Mouse (Mus musculus): Measurements from ENCODE around the gene Gm20431. TPM values are rescaled to one million over a fixed set of nuclear protein-coding genes. Genes with fewer than 3 reads are reported as not detected.
A peak's percentile ranks its signal among the peaks of the same experiment; 100 is the strongest.

The Gm20431 gene
- polyA plus RNA-seq, 1 experiment from 2014 or later: 8.2 TPM

DNA sequence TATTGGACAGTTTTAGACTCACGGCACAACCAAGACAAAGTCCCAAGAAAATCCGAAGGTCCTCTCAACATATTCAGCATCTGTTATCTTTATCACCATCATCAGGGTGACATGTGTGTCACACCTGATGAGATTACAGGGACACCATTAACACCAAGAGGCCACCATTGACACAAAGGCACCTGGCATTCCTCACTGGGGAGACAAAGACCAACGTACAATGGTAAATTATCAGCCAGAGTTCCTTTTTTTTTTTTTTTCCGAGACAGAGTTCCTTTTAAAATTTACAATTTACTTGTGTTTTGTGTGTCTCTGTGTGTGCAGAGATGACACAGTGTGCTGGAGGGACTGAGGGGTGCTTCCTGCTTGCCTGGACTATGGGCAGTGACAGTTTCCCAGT, 8.1 kb upstream of the Gm20431 start:
- Histone ChIP-seq H3K4me3 (replicated peaks; ENCODE audit: low read length) (no peak overlapping the region), H3K27me3 (replicated peaks; ENCODE audit: control insufficient read depth, insufficient read depth, low read length) (no peaks in the 10 kb centered on the region), H3K36me3 (ENCODE audit: control insufficient read depth, insufficient read depth) (no peaks in the 10 kb centered on the region), H3K9me3 (ENCODE audit: control insufficient read depth, low read length) (no peaks in the 10 kb centered on the region), H3K4me2 (ENCODE audit: low read length) (no peak overlapping the region), H3K27ac (ENCODE audit: low read length) (no peak overlapping the region), H3K4me1 (replicated peaks; ENCODE audit: control insufficient read depth, insufficient read depth, low read length) (no peaks in the 10 kb centered on the region), H3K9ac (replicated peaks; ENCODE audit: low read depth, low read length) (no peak overlapping the region)
- ATAC-seq: no peak
- WGBS: 74% methylated on average over 4 of the region's 4 CpGs

DNA sequence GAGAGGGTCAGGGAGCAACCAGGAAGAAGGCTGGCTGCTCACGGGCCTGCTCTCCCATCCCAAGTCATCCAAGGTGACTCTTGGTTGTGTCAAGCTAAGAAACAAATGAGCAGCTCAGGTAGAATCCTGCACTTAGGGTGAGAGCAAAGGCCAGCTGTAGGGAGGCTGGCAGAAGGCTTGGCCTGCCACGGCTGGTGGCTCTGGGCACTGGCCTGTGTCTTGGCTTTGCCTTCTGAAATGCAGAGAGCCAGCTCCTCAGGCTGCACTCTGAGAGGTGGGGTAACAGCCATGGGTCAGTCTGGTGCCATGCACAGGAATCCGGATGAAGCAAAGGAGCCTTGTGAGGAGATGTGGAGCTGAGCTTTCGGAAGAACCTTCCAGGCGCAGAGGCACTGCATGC, 7.1 kb upstream of the Gm20431 start:
- H3K4me3 ChIP-seq (replicated peaks; ENCODE audit: low read length): no peak overlapping the region
- H3K4me2 ChIP-seq (ENCODE audit: low read length): no peak overlapping the region
- H3K27me3 ChIP-seq (replicated peaks; ENCODE audit: control insufficient read depth, insufficient read depth, low read length): no peaks in the 10 kb centered on the region
- H3K36me3 ChIP-seq (ENCODE audit: control insufficient read depth, insufficient read depth): no peaks in the 10 kb centered on the region
- no peak overlapping the region for H3K9ac ChIP-seq (replicated peaks; ENCODE audit: low read depth, low read length)
- no peaks in the 10 kb centered on the region for H3K4me1 ChIP-seq (replicated peaks; ENCODE audit: control insufficient read depth, insufficient read depth, low read length)
- H3K27ac ChIP-seq (ENCODE audit: low read length): no peak overlapping the region
- no peaks in the 10 kb centered on the region for H3K9me3 ChIP-seq (ENCODE audit: control insufficient read depth, low read length)
- WGBS: 87% methylated on average over 5 of the region's 5 CpGs
- no peak for ATAC-seq

DNA sequence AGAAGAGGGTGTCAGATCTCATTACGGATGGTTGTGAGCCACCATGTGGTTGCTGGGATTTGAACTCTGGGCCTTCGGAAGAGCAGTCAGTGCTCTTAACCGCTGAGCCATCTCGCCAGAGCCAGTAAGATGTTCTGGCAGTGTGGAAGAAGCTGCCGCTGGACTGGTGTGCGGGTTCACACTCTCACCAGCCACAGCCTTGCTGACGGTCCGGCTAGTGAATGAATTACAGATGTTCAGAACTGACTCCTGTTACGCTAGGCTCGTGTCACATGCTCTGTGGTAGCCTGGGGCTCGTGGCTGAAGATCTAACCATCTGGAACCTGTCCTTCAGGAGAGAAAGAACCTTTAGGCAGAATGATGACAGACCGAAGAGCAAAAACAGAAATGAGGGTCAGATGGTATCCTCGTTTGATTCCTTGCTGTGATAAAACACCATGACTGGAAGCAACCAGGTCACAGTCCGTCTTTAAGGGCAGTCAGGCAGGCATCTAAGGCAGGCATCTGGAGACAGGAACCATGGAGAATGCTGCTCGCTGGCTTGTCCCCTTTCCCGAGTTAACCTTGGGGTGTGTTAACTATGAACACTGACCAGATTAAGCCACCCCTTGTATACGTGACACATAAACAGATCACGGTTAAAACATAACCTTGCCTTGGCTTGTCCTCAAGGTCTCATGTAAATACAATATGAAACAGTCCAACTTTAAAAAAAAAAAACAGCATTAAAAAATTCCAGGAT, 4.8 kb upstream of the Gm20431 start:
- H3K27me3 ChIP-seq (replicated peaks; ENCODE audit: control insufficient read depth, insufficient read depth, low read length): peaks cover 2% of the 10 kb centered on the region; the same call in 1 of the 2 replicates
- no peak overlapping the region for H3K9ac ChIP-seq (replicated peaks; ENCODE audit: low read depth, low read length)
- H3K4me3 ChIP-seq (replicated peaks; ENCODE audit: low read length): no peak overlapping the region
- H3K9me3 ChIP-seq (ENCODE audit: control insufficient read depth, low read length): no peaks in the 10 kb centered on the region
- no peak overlapping the region for H3K27ac ChIP-seq (ENCODE audit: low read length)
- no peaks in the 10 kb centered on the region for H3K36me3 ChIP-seq (ENCODE audit: control insufficient read depth, insufficient read depth)
- WGBS: 86% methylated on average over 18 of the region's 18 CpGs
- no peak overlapping the region for H3K4me2 ChIP-seq (ENCODE audit: low read length)
- peaks cover 5% of the 10 kb centered on the region for H3K4me1 ChIP-seq (replicated peaks; ENCODE audit: control insufficient read depth, insufficient read depth, low read length)
- ATAC-seq: no peak

DNA sequence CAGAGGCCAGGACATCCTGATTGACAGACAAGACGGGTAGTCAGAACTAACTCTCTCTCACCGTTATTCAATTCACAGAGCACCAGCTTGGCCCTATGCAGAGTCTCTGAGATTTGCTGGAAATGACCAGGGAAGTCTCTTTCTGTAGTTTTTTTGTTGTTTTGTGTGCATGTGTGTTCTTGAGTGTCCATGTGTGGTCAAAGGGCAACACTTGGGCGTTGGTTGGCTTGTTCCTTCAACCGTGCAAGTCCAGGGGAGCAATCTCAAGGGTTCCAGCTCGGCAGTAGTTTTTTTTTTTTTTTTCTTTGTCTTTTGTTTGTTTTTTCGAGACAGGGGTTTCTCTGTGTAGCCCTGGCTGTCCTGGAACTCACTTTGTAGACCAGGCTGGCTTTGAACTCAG, 1.4 kb upstream of the Gm20431 start:
- 49% methylated on average over 6 of the region's 6 CpGs for WGBS
- ATAC-seq: no peak
- H3K4me1 ChIP-seq (replicated peaks; ENCODE audit: control insufficient read depth, insufficient read depth, low read length): peaks cover 27% of the 10 kb centered on the region

DNA sequence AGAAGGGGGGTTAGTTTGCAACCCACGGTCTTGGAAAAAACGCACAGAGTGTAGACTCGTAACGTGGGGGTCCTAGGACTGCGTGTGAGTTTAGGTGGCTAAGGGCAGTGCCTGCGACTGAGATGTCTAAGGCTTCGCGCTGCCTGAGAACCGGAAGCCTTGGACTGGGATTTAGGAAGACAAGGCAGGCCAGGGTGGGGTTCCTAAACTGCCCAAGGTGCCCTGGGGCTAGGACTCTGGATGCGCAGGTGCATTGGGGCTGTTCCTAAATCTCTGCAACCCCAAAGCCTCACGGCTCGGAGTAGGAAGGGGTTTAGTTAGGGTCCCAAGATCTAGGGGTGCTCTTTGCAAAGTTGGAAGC, 705 bp downstream of the Gm20431 start:
- Histone ChIP-seq H3K27me3 (replicated peaks; ENCODE audit: control insufficient read depth, insufficient read depth, low read length) (peaks cover 2% of the 10 kb centered on the region; the same call in 1 of the 2 replicates), H3K9me3 (ENCODE audit: control insufficient read depth, low read length) (no peaks in the 10 kb centered on the region), H3K36me3 (ENCODE audit: control insufficient read depth, insufficient read depth) (no peaks in the 10 kb centered on the region), H3K4me3 (replicated peaks; ENCODE audit: low read length) (peak overlapping the region; percentile 94), H3K4me1 (replicated peaks; ENCODE audit: control insufficient read depth, insufficient read depth, low read length) (peaks cover 27% of the 10 kb centered on the region), H3K27ac (ENCODE audit: low read length) (no peak overlapping the region), H3K9ac (replicated peaks; ENCODE audit: low read depth, low read length) (peak overlapping the region; percentile 85), H3K4me2 (ENCODE audit: low read length) (peak overlapping the region; percentile 97)
- WGBS: under 1% methylated on average over 12 of the region's 12 CpGs
- ATAC-seq: peak; percentile 4; the same call in 1 of the 2 replicates

More for the DNA sequence above, 1.4 kb upstream of the Gm20431 start:
- H3K9me3 ChIP-seq (ENCODE audit: control insufficient read depth, low read length): no peaks in the 10 kb centered on the region
- H3K36me3 ChIP-seq (ENCODE audit: control insufficient read depth, insufficient read depth): no peaks in the 10 kb centered on the region
- no peak overlapping the region for H3K27ac ChIP-seq (ENCODE audit: low read length)
- H3K4me3 ChIP-seq (replicated peaks; ENCODE audit: low read length): no peak overlapping the region
- no peak overlapping the region for H3K9ac ChIP-seq (replicated peaks; ENCODE audit: low read depth, low read length)
- H3K4me2 ChIP-seq (ENCODE audit: low read length): no peak overlapping the region
- H3K27me3 ChIP-seq (replicated peaks; ENCODE audit: control insufficient read depth, insufficient read depth, low read length): peaks cover 2% of the 10 kb centered on the region; the same call in 1 of the 2 replicates

DNA sequence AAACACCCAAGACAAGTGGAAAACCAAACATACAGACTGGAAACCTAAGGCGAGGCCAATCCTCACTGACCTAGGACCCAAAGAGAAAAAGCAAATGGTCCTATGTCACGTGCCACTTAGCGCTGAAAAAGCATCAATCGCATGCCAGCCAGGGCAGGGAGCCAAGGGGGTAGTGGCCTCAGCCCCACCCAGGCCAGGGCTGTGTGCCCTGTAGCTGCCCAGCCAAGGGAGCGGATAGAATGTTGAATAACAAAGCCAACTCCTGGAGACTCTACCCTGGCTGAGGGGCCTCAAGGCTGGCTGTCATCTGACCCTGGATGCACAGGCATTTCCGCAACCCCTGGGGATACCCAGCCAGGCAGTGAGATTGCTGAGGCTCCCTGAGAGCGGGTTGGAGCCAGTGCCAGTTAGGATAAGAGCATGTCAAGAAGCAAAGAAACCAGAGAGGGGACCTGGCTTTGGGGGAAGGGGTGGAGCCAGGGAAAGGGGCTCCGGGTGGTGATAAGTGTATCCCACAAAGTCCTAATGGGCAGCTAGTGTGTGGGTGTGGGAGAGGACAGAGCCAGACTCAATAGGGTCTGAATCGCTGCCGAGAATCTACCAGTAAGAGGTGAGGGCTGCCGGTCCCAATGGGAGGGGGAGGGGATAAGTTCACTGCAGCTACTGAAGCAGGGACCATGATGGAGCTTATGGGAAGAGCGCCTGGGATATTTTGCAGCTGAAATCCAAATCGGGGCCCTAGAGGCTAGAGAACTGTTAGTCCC, 1.3 kb downstream of the Gm20431 start:
- H3K4me2 ChIP-seq (ENCODE audit: low read length): peak overlapping the region; percentile 97
- peak overlapping the region; percentile 85 for H3K9ac ChIP-seq (replicated peaks; ENCODE audit: low read depth, low read length)
- peaks cover 27% of the 10 kb centered on the region for H3K4me1 ChIP-seq (replicated peaks; ENCODE audit: control insufficient read depth, insufficient read depth, low read length)
- peaks cover 2% of the 10 kb centered on the region; the same call in 1 of the 2 replicates for H3K27me3 ChIP-seq (replicated peaks; ENCODE audit: control insufficient read depth, insufficient read depth, low read length)
- H3K36me3 ChIP-seq (ENCODE audit: control insufficient read depth, insufficient read depth): no peaks in the 10 kb centered on the region
- WGBS: 22% methylated on average over 13 of the region's 13 CpGs
- H3K4me3 ChIP-seq (replicated peaks; ENCODE audit: low read length): peak overlapping the region; percentile 94
- no peak for ATAC-seq
- no peaks in the 10 kb centered on the region for H3K9me3 ChIP-seq (ENCODE audit: control insufficient read depth, low read length)
- no peak overlapping the region for H3K27ac ChIP-seq (ENCODE audit: low read length)

DNA sequence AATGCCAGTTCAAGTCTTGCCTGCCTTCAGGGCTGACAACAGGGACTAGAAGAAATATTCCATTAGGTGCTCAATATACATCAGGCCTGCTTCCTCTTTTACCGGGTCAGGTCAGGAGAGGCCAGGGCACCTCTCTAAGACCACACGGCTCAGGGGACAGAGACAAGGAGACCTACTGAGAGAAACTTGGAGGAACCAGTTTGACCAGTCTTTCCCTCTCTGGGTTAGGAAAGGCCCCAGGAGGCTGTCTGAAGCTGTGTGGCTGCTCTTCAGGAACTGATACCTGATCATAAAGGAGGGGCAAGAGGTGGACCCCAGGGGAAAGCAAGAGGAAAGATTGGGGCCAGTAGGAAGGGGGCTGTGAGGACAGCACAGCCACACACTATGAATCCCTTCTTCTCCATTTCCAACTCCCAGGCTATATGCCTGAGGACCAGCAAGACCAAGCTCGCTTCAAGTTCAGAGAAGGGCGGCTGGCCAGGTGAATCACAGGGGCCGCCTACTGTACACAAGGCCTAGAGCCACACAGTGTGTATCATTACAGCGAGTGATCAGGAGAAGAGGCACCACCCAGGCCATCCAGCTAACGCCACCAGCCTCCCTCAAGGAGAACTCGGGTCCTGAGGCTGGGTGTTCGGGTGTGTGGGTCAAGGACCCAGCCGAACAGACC, 2.0 kb downstream of the Gm20431 start:
- Histone ChIP-seq H3K36me3 (ENCODE audit: control insufficient read depth, insufficient read depth) (no peaks in the 10 kb centered on the region), H3K9me3 (ENCODE audit: control insufficient read depth, low read length) (no peaks in the 10 kb centered on the region), H3K9ac (replicated peaks; ENCODE audit: low read depth, low read length) (no peak overlapping the region), H3K27ac (ENCODE audit: low read length) (no peak overlapping the region), H3K4me3 (replicated peaks; ENCODE audit: low read length) (no peak overlapping the region), H3K4me2 (ENCODE audit: low read length) (no peak overlapping the region), H3K27me3 (replicated peaks; ENCODE audit: control insufficient read depth, insufficient read depth, low read length) (peaks cover 2% of the 10 kb centered on the region; the same call in 1 of the 2 replicates), H3K4me1 (replicated peaks; ENCODE audit: control insufficient read depth, insufficient read depth, low read length) (peaks cover 27% of the 10 kb centered on the region)
- WGBS: 84% methylated on average over 10 of the region's 10 CpGs
- ATAC-seq: no peak

DNA sequence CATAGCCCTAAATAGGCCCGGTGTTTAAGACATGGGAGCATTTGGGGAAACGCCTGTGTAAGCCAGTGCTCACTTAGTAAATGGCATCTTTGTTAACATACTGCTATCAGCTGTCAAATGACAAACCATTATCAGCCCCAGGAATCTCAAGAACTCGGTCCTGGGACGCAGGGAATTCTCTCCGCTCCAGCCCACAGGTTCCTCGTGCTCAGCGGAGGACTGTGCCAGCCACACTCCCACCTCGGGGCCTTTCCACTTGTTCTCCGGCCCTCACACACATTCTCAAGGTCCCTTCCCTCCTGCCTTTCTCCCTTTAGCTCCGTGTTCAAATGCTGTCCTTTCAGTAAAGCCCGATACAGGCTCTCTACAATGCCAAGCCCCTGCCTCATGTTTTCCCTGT, 2.6 kb downstream of the Gm20431 start:
- H3K4me1 ChIP-seq (replicated peaks; ENCODE audit: control insufficient read depth, insufficient read depth, low read length): peaks cover 27% of the 10 kb centered on the region
- no peak overlapping the region for H3K4me2 ChIP-seq (ENCODE audit: low read length)
- ATAC-seq: no peak
- no peak overlapping the region for H3K27ac ChIP-seq (ENCODE audit: low read length)
- H3K27me3 ChIP-seq (replicated peaks; ENCODE audit: control insufficient read depth, insufficient read depth, low read length): peaks cover 2% of the 10 kb centered on the region; the same call in 1 of the 2 replicates
- H3K9me3 ChIP-seq (ENCODE audit: control insufficient read depth, low read length): no peaks in the 10 kb centered on the region
- H3K9ac ChIP-seq (replicated peaks; ENCODE audit: low read depth, low read length): no peak overlapping the region
- WGBS: 80% methylated on average over 11 of the region's 11 CpGs
- H3K36me3 ChIP-seq (ENCODE audit: control insufficient read depth, insufficient read depth): no peaks in the 10 kb centered on the region; the same call in 1 of the 2 replicates
- H3K4me3 ChIP-seq (replicated peaks; ENCODE audit: low read length): no peak overlapping the region

DNA sequence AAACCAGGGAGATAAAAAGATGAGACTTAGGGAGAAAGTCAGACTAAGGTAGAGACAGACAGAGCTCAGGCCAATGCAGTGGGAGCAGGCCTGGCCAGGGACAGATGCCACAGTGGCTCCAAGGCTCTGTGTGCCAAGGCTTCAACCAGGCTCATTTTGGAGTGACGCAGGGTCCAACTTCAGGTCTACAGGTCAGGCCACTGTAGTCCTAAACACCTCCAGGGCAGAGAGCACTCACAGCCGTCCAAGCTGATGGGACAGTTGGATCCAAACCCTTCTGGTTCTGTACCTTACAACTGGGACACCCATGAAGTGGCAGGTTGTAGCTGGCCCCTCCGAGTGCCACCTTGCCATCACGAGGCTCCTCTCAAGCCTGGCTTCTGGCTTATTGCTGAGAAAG, 3.3 kb downstream of the Gm20431 start:
- 90% methylated on average over 4 of the region's 4 CpGs for WGBS
- no peak overlapping the region for H3K27ac ChIP-seq (ENCODE audit: low read length)

More for the DNA sequence above, 3.3 kb downstream of the Gm20431 start:
- Histone ChIP-seq H3K36me3 (ENCODE audit: control insufficient read depth, insufficient read depth) (no peaks in the 10 kb centered on the region; the same call in 1 of the 2 replicates), H3K4me2 (ENCODE audit: low read length) (no peak overlapping the region), H3K9me3 (ENCODE audit: control insufficient read depth, low read length) (no peaks in the 10 kb centered on the region), H3K27me3 (replicated peaks; ENCODE audit: control insufficient read depth, insufficient read depth, low read length) (no peaks in the 10 kb centered on the region; the same call in 1 of the 2 replicates), H3K9ac (replicated peaks; ENCODE audit: low read depth, low read length) (no peak overlapping the region), H3K4me3 (replicated peaks; ENCODE audit: low read length) (no peak overlapping the region), H3K4me1 (replicated peaks; ENCODE audit: control insufficient read depth, insufficient read depth, low read length) (peaks cover 27% of the 10 kb centered on the region)
- no peak for ATAC-seq
